Mouse (Mus musculus) 3134 (cell line): ENCODE measurements around the gene Ros1.

Experiments
- DNase-seq: peaks from one replicate; pipeline ENCODE4 v3.0.0-alpha.2; 2011; ENCODE audit warnings: low spot score; ENCODE audit not compliant: insufficient read length; ENCODE audit errors: extremely low read depth

The Ros1 gene

GRCm38 (mm10) chr10:52194957-52195852 lies at the start of gene Ros1:
TSS of gene Ros1 (minus strand) at chr10:52195244.
- no peak for DNase-seq

- no peak for DNase-seq
Observed at GRCm38 (mm10) chr10:52242680-52243323, 47.8 kb upstream of the Ros1 start.

- DNase-seq: no peak
Observed at GRCm38 (mm10) chr10:52242015-52242414, 47.0 kb upstream of the Ros1 start.

GRCm38 (mm10) chr10:52235461-52235860 lies 40.4 kb upstream of the Ros1 start:
- no peak for DNase-seq

- DNase-seq: no peak
Observed at GRCm38 (mm10) chr10:52234654-52234981, 39.6 kb upstream of the Ros1 start.

GRCm38 (mm10) chr10:52233969-52234653 lies 39.1 kb upstream of the Ros1 start:
- DNase-seq: peak; percentile 74

GRCm38 (mm10) chr10:52233301-52233968 lies 38.4 kb upstream of the Ros1 start, which contains the start of gene Dcbld1:
TSS of gene Dcbld1 (plus strand) at chr10:52233619.
- peak; percentile 78 for DNase-seq

GRCm38 (mm10) chr10:52232196-52233176 lies 37.4 kb upstream of the Ros1 start:
- no peak for DNase-seq

GRCm38 (mm10) chr10:52219600-52219999 lies 24.6 kb upstream of the Ros1 start:
- DNase-seq: no peak

- no peak for DNase-seq
Observed at GRCm38 (mm10) chr10:52217564-52217934, 22.5 kb upstream of the Ros1 start.

GRCm38 (mm10) chr10:52216797-52217563 lies 21.9 kb upstream of the Ros1 start:
- no peak for DNase-seq

- no peak for DNase-seq
Observed at GRCm38 (mm10) chr10:52215267-52215818, 20.3 kb upstream of the Ros1 start.

- DNase-seq: no peak
Observed at GRCm38 (mm10) chr10:52204006-52204405, 9.0 kb upstream of the Ros1 start.

GRCm38 (mm10) chr10:52185900-52186299 lies 9.1 kb downstream of the Ros1 start:
- DNase-seq: no peak

GRCm38 (mm10) chr10:52182878-52183277 lies 12.2 kb downstream of the Ros1 start:
- no peak for DNase-seq

GRCm38 (mm10) chr10:52174376-52174775 lies 20.7 kb downstream of the Ros1 start:
- DNase-seq: no peak

GRCm38 (mm10) chr10:52170489-52170888 lies 24.6 kb downstream of the Ros1 start:
- DNase-seq: peak; percentile 1

- DNase-seq: no peak
Observed at GRCm38 (mm10) chr10:52169841-52170240, 25.2 kb downstream of the Ros1 start.

GRCm38 (mm10) chr10:52165376-52165775 lies 29.7 kb downstream of the Ros1 start:
- no peak for DNase-seq
